Comparison of ENCODE assay signal across 8 mouse cellular contexts in genomic region chr3:79852654-79853166, GRCm38 (mm10). TPM values are rescaled to one million over a fixed set of nuclear protein-coding genes. Genes with fewer than 3 reads are reported as not detected.
DNase-seq lines count a peak whose midpoint lies in the region; ATAC-seq lines count a peak whose summit lies in the region.

Gene Tmem144, minus strand, starts transcription at chr3:79852773.

- H3K4me3 ChIP-seq in erythroblast, embryonic 14.5 days (replicated peaks): peak within 1 kb of the TSS; percentile 4
- no peak within 1 kb of the TSS for H3K4me3 ChIP-seq in macrophage (ENCODE audit: inconsistent target)

- DNase-seq in layer of hippocampus, adult 8-10 months (ENCODE audit: low spot score in 2 of 2): peak; percentile 45 to 71
- DNase-seq in cerebellum, postnatal 4 days (ENCODE audit: low spot score in 2 of 2): no peak
- DNase-seq in frontal cortex, postnatal 25 days (ENCODE audit: low spot score in 2 of 2): no peak

- H3K9me3 ChIP-seq in erythroblast, embryonic 14.5 days (ENCODE audit: control insufficient read depth, low read length): no peaks in the 10 kb centered on the region

- ATAC-seq in erythroblast, adult 5-6 weeks (replicated peaks; ENCODE audit: low FRiP score, poor library complexity, severe bottlenecking): no peak
- peak; percentile 76 for ATAC-seq in common myeloid progenitor, adult 5-6 weeks (replicated peaks; ENCODE audit: low read depth, poor library complexity, severe bottlenecking)
- ATAC-seq in erythroid progenitor cell, adult 5-6 weeks (replicated peaks; ENCODE audit: low FRiP score, poor library complexity, severe bottlenecking): no peak

- H3K27me3 ChIP-seq in erythroblast, embryonic 14.5 days (ENCODE audit: control insufficient read depth): no peaks in the 10 kb centered on the region

- H3K36me3 ChIP-seq in erythroblast, embryonic 14.5 days (ENCODE audit: control insufficient read depth): no peaks in the 10 kb centered on the region
- no peaks in the 10 kb centered on the region for H3K36me3 ChIP-seq in macrophage (ENCODE audit: inconsistent target)

- H3K4me1 ChIP-seq in erythroblast, embryonic 14.5 days (ENCODE audit: control insufficient read depth): peaks cover 43% of the 10 kb centered on the region

- WGBS in macrophage (ENCODE audit: missing documents): 29% methylated on average over 8 of the region's 8 CpGs

- peak within 1 kb of the TSS; percentile 36; the same call in 1 of the 2 replicates for H3K27ac ChIP-seq in macrophage

- no peaks in the 10 kb centered on the region for H3K79me2 ChIP-seq in macrophage (ENCODE audit: inconsistent target)

RNA-seq across cellular contexts. Expression of gene Tmem144, which starts in this region (rescaled TPM):
- polyA plus RNA-seq in erythroblast, embryonic 14.5 days (2012): not detected in 2 replicates
- 3.5 TPM in 1 of 2 replicates, not detected in the other for total RNA-seq in erythroblast, adult 5-6 weeks (2015; ENCODE audit: low replicate concordance)
- total RNA-seq in erythroblast, adult 5-6 weeks (2017; ENCODE audit: low replicate concordance): not detected in 2 replicates
- total RNA-seq in common myeloid progenitor, adult 5-6 weeks (2017): 1.1 and 7.4 TPM in 2 replicates
- total RNA-seq in layer of hippocampus, adult 8-10 months (2022): 10 to 100 TPM; 17.0 to 25.2 (median 21.8) TPM
- total RNA-seq in macrophage (2018; cell fraction: chromatin; rRNA removed): 10 to 100 TPM in 10 of 26 experiments, 1 to 10 TPM in 16; 1.7 to 33.6 (median 9.2) TPM
- 10 to 100 TPM in 12 of 26 experiments, 1 to 10 TPM in 14; 3.2 to 22.9 (median 8.2) TPM for total RNA-seq in macrophage (2018; cell fraction: cytosol; rRNA removed)
- 10 to 100 TPM in 16 of 26 experiments, 1 to 10 TPM in 10; 2.5 to 38.9 (median 11.4) TPM for total RNA-seq in macrophage (2018; cell fraction: nucleus; rRNA removed)
- polyA plus RNA-seq in macrophage (2018): 9.9 to 16.8 TPM (median 15.2 TPM) in 3 replicates
- total RNA-seq in erythroid progenitor cell, adult 5-6 weeks (2015; ENCODE audit: low replicate concordance): 1.1 TPM in 1 of 2 replicates, not detected in the other
- not detected in 2 replicates for total RNA-seq in erythroid progenitor cell, adult 5-6 weeks (2017; ENCODE audit: low replicate concordance)

Comparison
In these comparisons a context has a peak if more than half of its experiments do, and no peak if none do; other contexts are left out.
1. RNA of gene Tmem144 (polyA plus RNA-seq): 9.9 to 16.8 TPM in macrophage; not detected in erythroblast, embryonic 14.5 days; every median in the first group is over 10 times any median in the second.
2. DNase-seq: peak in layer of hippocampus, adult 8-10 months (2 of 2); none in cerebellum, postnatal 4 days (0 of 2) and frontal cortex, postnatal 25 days (0 of 2).